35 mouse cellular contexts compared by ENCODE assay signal in genomic region chr1:131038415-131039017, GRCm38 (mm10). TPM values are rescaled to one million over a fixed set of nuclear protein-coding genes. Genes with fewer than 3 reads are reported as not detected.
DNase-seq lines count a peak whose midpoint lies in the region; ATAC-seq and TF ChIP-seq lines count a peak whose summit lies in the region.
"Had no signal": no experiment of that assay in that cellular context is flagged by ENCODE, and none has a peak within 500 bp of the region (broad histone marks: within the 10 kb centered on the region; RNA-seq: fewer than 3 reads in every experiment).

No protein-coding gene starts in this region.

- ATAC-seq in liver, embryonic 11.5 days (replicated peaks; ENCODE audit: low FRiP score) = no peak
- no peak for ATAC-seq in liver, postnatal 0 days
- ATAC-seq: forebrain, embryonic 15.5 days; intestine, embryonic 15.5 days had no signal

- H3K4me1 ChIP-seq in bone marrow macrophage, adult 2 months (ENCODE audit: control insufficient read depth, insufficient read depth, low read length) = peaks cover 38% of the 10 kb centered on the region
- no peaks in the 10 kb centered on the region for H3K4me1 ChIP-seq in liver, embryonic 11.5 days (replicated peaks; ENCODE audit: control insufficient read depth, insufficient read depth, low read length)
- H3K4me1 ChIP-seq in liver, postnatal 0 days (ENCODE audit: insufficient read depth) = no peaks in the 10 kb centered on the region
- H3K4me1 ChIP-seq: embryonic facial prominence, embryonic 13.5 days; forebrain, embryonic 10.5 days; forebrain, embryonic 15.5 days; hindbrain, embryonic 15.5 days; intestine, embryonic 15.5 days; liver, embryonic 13.5 days; neural tube, embryonic 15.5 days had no signal

- 85% methylated on average over 10 of the region's 10 CpGs for WGBS in liver, embryonic 11.5 days
- 80% methylated on average over 10 of the region's 10 CpGs for WGBS in liver, postnatal 0 days (ENCODE audit: insufficient replicate concordance)

- H3K4me2 ChIP-seq in liver, embryonic 11.5 days = no peak overlapping the region
- H3K4me2 ChIP-seq in liver, postnatal 0 days (ENCODE audit: low read depth, low read length) = no peak overlapping the region
- H3K4me2 ChIP-seq: embryonic facial prominence, embryonic 13.5 days; forebrain, embryonic 15.5 days; heart, embryonic 12.5 days; hindbrain, embryonic 15.5 days; intestine, embryonic 15.5 days; liver, embryonic 13.5 days; neural tube, embryonic 15.5 days had no signal

- TF ChIP-seq EP300 in liver, postnatal 0 days (IDR thresholded peaks at IDR 0.05; ENCODE audit: low read depth) = no peak

- peak; percentile 33 for DNase-seq in right cerebral cortex, postnatal 4 days
- DNase-seq in right cerebral cortex, adult 2 months (ENCODE audit: low spot score in 2 of 2) = no peak
- DNase-seq in CD4-positive, CD25-positive, alpha-beta regulatory T cell, adult 2 months (ENCODE audit: low read depth, low spot score) = peak; percentile 49
- no peak for DNase-seq in MN1 (ENCODE audit: low spot score)
- no peak for DNase-seq in liver, embryonic 11.5 days (ENCODE audit: low spot score)
- DNase-seq in liver, postnatal 0 days = no peak
- DNase-seq: adrenal gland, adult 8-10 months; cerebellum, adult 18-20 months; cerebellum, postnatal 10 days; gastrocnemius, postnatal 36 days; heart, adult 2 months; kidney, adult 2 months; kidney, postnatal 36 days; left cerebral cortex, postnatal 4 days; liver, embryonic 13.5 days; lung, adult 2 months; lung, postnatal 10 days; midbrain, embryonic 14.5 days; retina, postnatal 1 day; right cerebral cortex, postnatal 25 days; spleen, adult 18-20 months; thymus, postnatal 36 days had no signal

- no peak overlapping the region for H3K27ac ChIP-seq in bone marrow macrophage, adult 2 months (ENCODE audit: insufficient read depth, low read depth, low read length)
- no peak overlapping the region for H3K27ac ChIP-seq in liver, embryonic 11.5 days (ENCODE audit: low read depth, low read length)
- no peak overlapping the region for H3K27ac ChIP-seq in liver, postnatal 0 days (ENCODE audit: low read depth)
- H3K27ac ChIP-seq: embryonic facial prominence, embryonic 13.5 days; forebrain, embryonic 10.5 days; forebrain, embryonic 15.5 days; heart, adult 2 months; hindbrain, embryonic 15.5 days; intestine, embryonic 15.5 days; liver, embryonic 13.5 days; macrophage; neural tube, embryonic 15.5 days had no signal

- no peaks in the 10 kb centered on the region for H3K36me3 ChIP-seq in liver, embryonic 11.5 days (ENCODE audit: control insufficient read depth, insufficient read depth, low read length)
- H3K36me3 ChIP-seq in liver, postnatal 0 days (replicated peaks; ENCODE audit: insufficient read depth, low read length) = no peaks in the 10 kb centered on the region
- H3K36me3 ChIP-seq: embryonic facial prominence, embryonic 13.5 days; forebrain, embryonic 10.5 days; forebrain, embryonic 15.5 days; heart, embryonic 12.5 days; hindbrain, embryonic 15.5 days; intestine, embryonic 15.5 days; liver, embryonic 13.5 days; neural tube, embryonic 15.5 days had no signal

- no peaks in the 10 kb centered on the region for H3K9me3 ChIP-seq in liver, embryonic 11.5 days (ENCODE audit: control insufficient read depth, low read length)
- H3K9me3 ChIP-seq in liver, postnatal 0 days (ENCODE audit: low read length) = no peaks in the 10 kb centered on the region
- H3K9me3 ChIP-seq: forebrain, embryonic 10.5 days; forebrain, embryonic 15.5 days; heart, embryonic 12.5 days; hindbrain, embryonic 15.5 days; intestine, embryonic 15.5 days; liver, embryonic 13.5 days; neural tube, embryonic 15.5 days had no signal

- H3K9ac ChIP-seq in liver, embryonic 11.5 days (ENCODE audit: low read depth, low read length) = no peak overlapping the region
- no peak overlapping the region for H3K9ac ChIP-seq in liver, postnatal 0 days (replicated peaks)
- H3K9ac ChIP-seq: embryonic facial prominence, embryonic 13.5 days; forebrain, embryonic 15.5 days; heart, embryonic 12.5 days; hindbrain, embryonic 15.5 days; intestine, embryonic 15.5 days; liver, embryonic 13.5 days; neural tube, embryonic 15.5 days had no signal

- H3K27me3 ChIP-seq in liver, embryonic 11.5 days (replicated peaks; ENCODE audit: control insufficient read depth, insufficient read depth, low read length) = no peaks in the 10 kb centered on the region
- no peaks in the 10 kb centered on the region for H3K27me3 ChIP-seq in liver, postnatal 0 days (ENCODE audit: insufficient read depth, low read length)
- H3K27me3 ChIP-seq: embryonic facial prominence, embryonic 13.5 days; forebrain, embryonic 15.5 days; heart, embryonic 12.5 days; hindbrain, embryonic 15.5 days; intestine, embryonic 15.5 days; liver, embryonic 13.5 days; neural tube, embryonic 15.5 days had no signal

- no peak for TF ChIP-seq CTCF in bone marrow macrophage, adult 2 months (IDR thresholded peaks at IDR 0.05; ENCODE audit: low read depth, low read length)
- TF ChIP-seq CTCF in liver, postnatal 0 days (IDR thresholded peaks at IDR 0.05; ENCODE audit: low read depth) = no peak

- no peak for TF ChIP-seq POLR2A in bone marrow macrophage, adult 2 months (IDR thresholded peaks at IDR 0.05; ENCODE audit: borderline replicate concordance, low read depth, low read length)

- 0 out of 2 replicates have a peak overlapping the region, but pooled peaks have one; percentile 6 for H3K4me3 ChIP-seq in bone marrow macrophage, adult 2 months (ENCODE audit: insufficient read depth, low read length)
- no peak overlapping the region for H3K4me3 ChIP-seq in liver, embryonic 11.5 days (ENCODE audit: low read depth, low read length)
- no peak overlapping the region for H3K4me3 ChIP-seq in liver, postnatal 0 days (ENCODE audit: low read depth, low read length)
- H3K4me3 ChIP-seq: embryonic facial prominence, embryonic 13.5 days; forebrain, embryonic 10.5 days; forebrain, embryonic 15.5 days; heart, adult 2 months; heart, embryonic 12.5 days; hindbrain, embryonic 15.5 days; intestine, embryonic 15.5 days; liver, embryonic 13.5 days; neural tube, embryonic 15.5 days had no signal

RNA-seq across cellular contexts. Expression of gene Il10, which starts 18.9 kb away (rescaled TPM):
- 25.6 and 30.6 TPM in 2 replicates for polyA plus RNA-seq in bone marrow macrophage, adult 2 months (2012; ENCODE audit: insufficient read depth, insufficient read length, missing spikeins)
- polyA plus RNA-seq in liver, embryonic 11.5 days (2014; fragmentation: Nextera tagmentation; extraction: Ambion mirVana) = not detected in 2 replicates
- polyA plus RNA-seq in liver, postnatal 0 days (2015; fragmentation: Nextera tagmentation; extraction: Ambion mirVana) = 0.19 TPM in 1 of 2 replicates, not detected in the other
- polyA plus RNA-seq: embryonic facial prominence, embryonic 13.5 days; forebrain, embryonic 10.5 days; forebrain, embryonic 15.5 days; frontal cortex, adult 2 months; heart, adult 2 months; heart, embryonic 12.5 days; heart, postnatal 0 days; hindbrain, embryonic 15.5 days; intestine, embryonic 15.5 days; kidney, adult 2 months; kidney, embryonic 16.5 days; liver, embryonic 13.5 days; lung, adult 2 months; midbrain, embryonic 14.5 days; neural tube, embryonic 15.5 days; stomach, embryonic 16.5 days had no signal

RNA-seq across cellular contexts. Expression of gene Mapkapk2, which starts 59.1 kb away (rescaled TPM):
- 265 and 283 TPM in 2 replicates for polyA plus RNA-seq in bone marrow macrophage, adult 2 months (2012; ENCODE audit: insufficient read depth, insufficient read length, missing spikeins)
- polyA plus RNA-seq in liver, embryonic 11.5 days (2014; fragmentation: Nextera tagmentation; extraction: Ambion mirVana) = 26.9 and 30.1 TPM in 2 replicates
- 18.3 and 19.6 TPM in 2 replicates for polyA plus RNA-seq in liver, postnatal 0 days (2015; fragmentation: Nextera tagmentation; extraction: Ambion mirVana)

Comparison
In these comparisons a context has a peak if more than half of its experiments do, and no peak if none do; other contexts are left out.
1. DNase-seq: peak in right cerebral cortex, postnatal 4 days (single experiment) and CD4-positive, CD25-positive, alpha-beta regulatory T cell, adult 2 months (single experiment); none in right cerebral cortex, adult 2 months (0 of 2), MN1 (single experiment), liver, embryonic 11.5 days (single experiment) and liver, postnatal 0 days (single experiment).
2. RNA of gene Il10, which starts 18.9 kb away (polyA plus RNA-seq): 25.6 to 30.6 TPM in bone marrow macrophage, adult 2 months; 0.19 TPM in liver, postnatal 0 days and not detected in liver, embryonic 11.5 days; every median in the first group is over 10 times any median in the second.